Mouse (Mus musculus): ENCODE results near the gene Wnt6. TPM values are rescaled to one million over a fixed set of nuclear protein-coding genes. Genes with fewer than 3 reads are reported as not detected.
A peak's percentile ranks its signal among the peaks of the same experiment; 100 is the strongest.

Wnt6 gene
- polyA plus RNA-seq, 1 experiment from 2014 or later = 7.0 TPM

DNA sequence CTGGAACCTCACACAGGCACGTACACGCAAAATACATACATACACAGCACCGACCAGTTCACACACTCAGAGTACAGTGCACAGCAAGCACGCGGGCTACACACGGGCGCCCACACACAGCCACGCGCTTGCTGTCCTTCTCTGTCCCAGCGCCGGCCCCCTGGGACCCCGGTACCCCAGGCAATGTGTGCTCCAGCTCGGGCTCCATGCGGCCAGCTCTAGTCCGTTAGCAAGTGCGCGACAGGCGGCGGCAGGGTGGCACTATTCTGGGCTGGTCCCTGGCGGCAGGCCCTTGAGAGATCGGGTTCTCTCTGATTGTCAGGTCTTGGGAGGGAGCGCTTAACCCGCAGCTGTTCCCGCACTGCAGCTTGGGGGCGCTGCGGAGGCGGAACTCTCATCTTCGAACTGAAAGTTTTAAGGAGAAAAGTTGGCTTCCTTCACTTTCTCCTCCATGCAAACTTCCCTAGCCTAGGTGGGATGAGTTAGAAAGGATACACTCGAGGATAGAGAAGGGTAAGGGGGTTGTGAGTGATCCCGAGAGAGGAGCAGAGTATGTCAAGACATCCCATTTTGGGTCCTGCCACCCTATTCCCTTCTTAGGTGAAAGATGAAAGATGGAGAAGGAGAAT is 22.9 kb upstream of the Wnt6 start, which contains the start of gene Prkag3:
Gene Prkag3 (minus strand): TSS at position 579 of the 629 bp plus-strand sequence.
- H3K9ac ChIP-seq (ENCODE audit: low read length) = peak within 1 kb of the TSS; percentile 53; the same call in 1 of the 2 replicates
- no peaks in the 10 kb centered on the region for H3K4me1 ChIP-seq (replicated peaks; ENCODE audit: control insufficient read depth, insufficient read depth, low read length)
- no peaks in the 10 kb centered on the region for H3K36me3 ChIP-seq (ENCODE audit: control insufficient read depth, insufficient read depth, low read length)
- no peaks in the 10 kb centered on the region; the same call in 1 of the 2 replicates for H3K27me3 ChIP-seq (ENCODE audit: control insufficient read depth, insufficient read depth, low read length)
- H3K4me2 ChIP-seq (ENCODE audit: low read depth, low read length, severe bottlenecking) = peak within 1 kb of the TSS; percentile 55
- peak within 1 kb of the TSS; percentile 15; the same call in 1 of the 2 replicates for H3K4me3 ChIP-seq (ENCODE audit: low read depth, low read length)
- no peak within 1 kb of the TSS for H3K27ac ChIP-seq (ENCODE audit: low read depth, low read length)
- ATAC-seq (replicated peaks; ENCODE audit: low FRiP score) (0 out of 2 replicates have a peak, but pooled peaks have one; percentile 58), DNase-seq (ENCODE audit: low spot score) (peak; percentile 78)
- no peaks in the 10 kb centered on the region for H3K9me3 ChIP-seq (ENCODE audit: control insufficient read depth, low read length)
- 9% methylated on average over 30 of the region's 30 CpGs for WGBS

DNA sequence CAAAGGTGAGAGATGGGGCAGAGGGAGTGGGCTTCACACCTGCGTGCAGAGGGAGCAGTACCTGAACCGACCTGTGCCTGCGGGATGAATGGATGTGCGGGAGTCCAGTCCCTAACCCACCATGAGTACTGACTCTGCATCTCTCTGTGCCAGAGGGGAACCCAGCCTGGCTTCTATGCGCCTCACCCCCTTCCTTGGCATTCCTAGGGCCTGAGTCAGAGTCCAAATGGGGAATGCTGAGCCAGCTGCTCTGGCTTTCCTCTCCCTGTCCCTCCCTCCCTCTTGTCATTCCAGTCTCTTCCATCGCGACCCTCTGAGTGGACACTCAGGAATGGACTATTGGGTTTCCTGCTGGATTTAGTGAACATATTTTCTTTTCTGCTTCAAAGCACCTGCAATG is 22.4 kb upstream of the Wnt6 start:
- Histone ChIP-seq H3K9me3 (ENCODE audit: control insufficient read depth, low read length) (no peaks in the 10 kb centered on the region), H3K4me2 (ENCODE audit: low read depth, low read length, severe bottlenecking) (no peak overlapping the region), H3K9ac (ENCODE audit: low read length) (no peak overlapping the region), H3K27me3 (ENCODE audit: control insufficient read depth, insufficient read depth, low read length) (no peaks in the 10 kb centered on the region; the same call in 1 of the 2 replicates), H3K4me3 (ENCODE audit: low read depth, low read length) (no peak overlapping the region), H3K4me1 (replicated peaks; ENCODE audit: control insufficient read depth, insufficient read depth, low read length) (no peaks in the 10 kb centered on the region), H3K27ac (ENCODE audit: low read depth, low read length) (no peak overlapping the region), H3K36me3 (ENCODE audit: control insufficient read depth, insufficient read depth, low read length) (no peaks in the 10 kb centered on the region)
- no peak for ATAC-seq (replicated peaks; ENCODE audit: low FRiP score)
- WGBS = 70% methylated on average over 7 of the region's 7 CpGs
- no peak for DNase-seq (ENCODE audit: low spot score)

GRCm38 (mm10) chr1:74750683-74751082 is 21.0 kb upstream of the Wnt6 start:
- H3K27me3 ChIP-seq (ENCODE audit: control insufficient read depth, insufficient read depth, low read length) = no peaks in the 10 kb centered on the region; the same call in 1 of the 2 replicates
- no peak overlapping the region for H3K4me2 ChIP-seq (ENCODE audit: low read depth, low read length, severe bottlenecking)
- ATAC-seq (replicated peaks; ENCODE audit: low FRiP score) (no peak), DNase-seq (ENCODE audit: low spot score) (no peak)
- no peak overlapping the region for H3K27ac ChIP-seq (ENCODE audit: low read depth, low read length)
- no peak overlapping the region for H3K9ac ChIP-seq (ENCODE audit: low read length)
- H3K36me3 ChIP-seq (ENCODE audit: control insufficient read depth, insufficient read depth, low read length) = no peaks in the 10 kb centered on the region
- H3K4me3 ChIP-seq (ENCODE audit: low read depth, low read length) = no peak overlapping the region
- H3K4me1 ChIP-seq (replicated peaks; ENCODE audit: control insufficient read depth, insufficient read depth, low read length) = no peaks in the 10 kb centered on the region
- no peaks in the 10 kb centered on the region for H3K9me3 ChIP-seq (ENCODE audit: control insufficient read depth, low read length)
- WGBS = 85% methylated on average over 4 of the region's 4 CpGs

- Histone ChIP-seq H3K36me3 (ENCODE audit: control insufficient read depth, insufficient read depth, low read length) (no peaks in the 10 kb centered on the region), H3K9ac (ENCODE audit: low read length) (no peak overlapping the region), H3K4me1 (replicated peaks; ENCODE audit: control insufficient read depth, insufficient read depth, low read length) (no peaks in the 10 kb centered on the region), H3K9me3 (ENCODE audit: control insufficient read depth, low read length) (no peaks in the 10 kb centered on the region), H3K4me2 (ENCODE audit: low read depth, low read length, severe bottlenecking) (no peak overlapping the region), H3K4me3 (ENCODE audit: low read depth, low read length) (no peak overlapping the region), H3K27me3 (ENCODE audit: control insufficient read depth, insufficient read depth, low read length) (no peaks in the 10 kb centered on the region; the same call in 1 of the 2 replicates), H3K27ac (ENCODE audit: low read depth, low read length) (no peak overlapping the region)
- DNase-seq (ENCODE audit: low spot score) = no peak
- 81% methylated on average over 8 of the region's 8 CpGs for WGBS
- ATAC-seq (replicated peaks; ENCODE audit: low FRiP score) = no peak
Observed at GRCm38 (mm10) chr1:74752150-74752549, 19.5 kb upstream of the Wnt6 start.

GRCm38 (mm10) chr1:74752833-74753232 is 18.9 kb upstream of the Wnt6 start:
- no peak overlapping the region for H3K27ac ChIP-seq (ENCODE audit: low read depth, low read length)
- no peak for DNase-seq (ENCODE audit: low spot score)
- H3K4me2 ChIP-seq (ENCODE audit: low read depth, low read length, severe bottlenecking) = no peak overlapping the region
- H3K36me3 ChIP-seq (ENCODE audit: control insufficient read depth, insufficient read depth, low read length) = no peaks in the 10 kb centered on the region
- no peaks in the 10 kb centered on the region; the same call in 1 of the 2 replicates for H3K27me3 ChIP-seq (ENCODE audit: control insufficient read depth, insufficient read depth, low read length)
- no peaks in the 10 kb centered on the region for H3K4me1 ChIP-seq (replicated peaks; ENCODE audit: control insufficient read depth, insufficient read depth, low read length)
- ATAC-seq (replicated peaks; ENCODE audit: low FRiP score) = no peak
- H3K9ac ChIP-seq (ENCODE audit: low read length) = no peak overlapping the region
- no peaks in the 10 kb centered on the region for H3K9me3 ChIP-seq (ENCODE audit: control insufficient read depth, low read length)
- WGBS = 94% methylated on average over 3 of the region's 3 CpGs
- no peak overlapping the region for H3K4me3 ChIP-seq (ENCODE audit: low read depth, low read length)

- Histone ChIP-seq H3K36me3 (ENCODE audit: control insufficient read depth, insufficient read depth, low read length) (no peaks in the 10 kb centered on the region), H3K4me3 (ENCODE audit: low read depth, low read length) (no peak overlapping the region), H3K27me3 (ENCODE audit: control insufficient read depth, insufficient read depth, low read length) (no peaks in the 10 kb centered on the region; the same call in 1 of the 2 replicates), H3K9ac (ENCODE audit: low read length) (no peak overlapping the region), H3K9me3 (ENCODE audit: control insufficient read depth, low read length) (no peaks in the 10 kb centered on the region), H3K27ac (ENCODE audit: low read depth, low read length) (no peak overlapping the region), H3K4me1 (replicated peaks; ENCODE audit: control insufficient read depth, insufficient read depth, low read length) (no peaks in the 10 kb centered on the region), H3K4me2 (ENCODE audit: low read depth, low read length, severe bottlenecking) (no peak overlapping the region)
- DNase-seq (ENCODE audit: low spot score) = no peak
- no peak for ATAC-seq (replicated peaks; ENCODE audit: low FRiP score)
- WGBS = 87% methylated on average over 8 of the region's 8 CpGs
Observed at GRCm38 (mm10) chr1:74753266-74753974, 18.3 kb upstream of the Wnt6 start.

DNA sequence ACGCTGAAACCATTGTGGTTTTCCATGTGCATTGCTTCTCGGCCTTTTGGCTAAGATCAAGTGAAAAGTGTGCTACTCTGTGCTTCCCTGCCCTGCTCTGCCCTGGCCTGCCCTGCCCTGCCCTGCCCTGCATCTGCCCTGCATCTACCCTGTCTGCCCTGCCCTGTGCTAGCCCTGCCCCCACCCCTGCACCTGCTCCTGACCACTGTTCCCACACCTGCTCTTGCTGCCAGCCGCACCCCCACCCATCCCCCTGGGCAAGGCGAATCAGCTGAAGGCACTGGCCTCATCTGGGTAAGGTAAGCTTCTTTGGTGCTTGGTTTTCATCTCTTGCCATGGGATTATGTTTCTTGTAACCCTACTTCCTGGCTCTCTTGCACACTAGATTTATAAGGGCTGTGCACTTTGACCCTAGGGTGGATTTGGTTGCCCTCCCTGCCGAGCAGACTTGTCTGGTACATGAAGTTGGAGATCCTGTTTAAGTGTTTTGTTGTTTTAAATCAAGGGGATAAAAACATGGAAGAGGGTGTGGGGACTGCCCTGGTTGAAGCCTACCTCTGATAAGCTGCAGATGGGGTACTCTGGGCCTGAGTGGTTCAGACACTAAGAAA is 17.4 kb upstream of the Wnt6 start:
- no peaks in the 10 kb centered on the region; the same call in 1 of the 2 replicates for H3K27me3 ChIP-seq (ENCODE audit: control insufficient read depth, insufficient read depth, low read length)
- DNase-seq (ENCODE audit: low spot score) = no peak
- H3K9ac ChIP-seq (ENCODE audit: low read length) = no peak overlapping the region
- H3K9me3 ChIP-seq (ENCODE audit: control insufficient read depth, low read length) = no peaks in the 10 kb centered on the region
- no peak overlapping the region for H3K4me2 ChIP-seq (ENCODE audit: low read depth, low read length, severe bottlenecking)
- 66% methylated on average over 5 of the region's 5 CpGs for WGBS
- H3K27ac ChIP-seq (ENCODE audit: low read depth, low read length) = no peak overlapping the region
- no peak for ATAC-seq (replicated peaks; ENCODE audit: low FRiP score)
- no peak overlapping the region for H3K4me3 ChIP-seq (ENCODE audit: low read depth, low read length)
- no peaks in the 10 kb centered on the region for H3K4me1 ChIP-seq (replicated peaks; ENCODE audit: control insufficient read depth, insufficient read depth, low read length)
- no peaks in the 10 kb centered on the region for H3K36me3 ChIP-seq (ENCODE audit: control insufficient read depth, insufficient read depth, low read length)

- peak; percentile 54 for DNase-seq (ENCODE audit: low spot score)
- H3K4me2 ChIP-seq (ENCODE audit: low read depth, low read length, severe bottlenecking) = no peak overlapping the region
- 26% methylated on average over 4 of the region's 4 CpGs for WGBS
- no peak overlapping the region for H3K27ac ChIP-seq (ENCODE audit: low read depth, low read length)
- no peak overlapping the region for H3K9ac ChIP-seq (ENCODE audit: low read length)
- ATAC-seq (replicated peaks; ENCODE audit: low FRiP score) = no peak
- H3K27me3 ChIP-seq (ENCODE audit: control insufficient read depth, insufficient read depth, low read length) = 0 out of 2 replicates have a peak, but pooled peaks cover 2% of the 10 kb centered on the region
- no peaks in the 10 kb centered on the region for H3K4me1 ChIP-seq (replicated peaks; ENCODE audit: control insufficient read depth, insufficient read depth, low read length)
- H3K36me3 ChIP-seq (ENCODE audit: control insufficient read depth, insufficient read depth, low read length) = no peaks in the 10 kb centered on the region
- no peaks in the 10 kb centered on the region for H3K9me3 ChIP-seq (ENCODE audit: control insufficient read depth, low read length)
- no peak overlapping the region for H3K4me3 ChIP-seq (ENCODE audit: low read depth, low read length)
Observed at GRCm38 (mm10) chr1:74759773-74760172, 11.9 kb upstream of the Wnt6 start.
